Mouse (Mus musculus) hindlimb bud, embryonic 11.5 days (tissue): ENCODE data around the gene Pex26.

Experiments used
- DNase-seq: peaks from one replicate; pipeline ENCODE4 v3.0.0-alpha.2; 2012; ENCODE audit warnings: low read depth, low spot score; ENCODE audit errors: extremely low spot score

Pex26 gene

DNA sequence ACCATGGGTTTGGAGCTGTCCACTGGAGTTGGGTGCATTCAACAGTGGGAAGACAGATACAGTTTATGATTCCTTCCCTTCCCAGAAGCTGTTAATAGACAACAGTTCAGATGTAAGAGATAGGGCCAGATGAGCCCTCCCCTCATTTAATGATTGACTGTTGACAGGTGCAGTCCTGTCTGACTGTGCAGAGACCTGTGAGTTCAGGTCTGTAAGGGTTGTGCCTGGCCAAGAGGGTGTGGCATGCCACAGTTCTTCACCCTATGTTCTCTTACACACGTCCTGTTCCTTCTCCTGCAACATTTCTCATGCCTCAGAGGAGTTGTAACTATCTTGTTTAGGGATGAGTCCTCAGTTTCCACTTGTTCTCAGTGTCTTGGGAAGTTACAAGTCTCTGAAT lies 49.2 kb downstream of the Pex26 start:
- DNase-seq: no peak

DNA sequence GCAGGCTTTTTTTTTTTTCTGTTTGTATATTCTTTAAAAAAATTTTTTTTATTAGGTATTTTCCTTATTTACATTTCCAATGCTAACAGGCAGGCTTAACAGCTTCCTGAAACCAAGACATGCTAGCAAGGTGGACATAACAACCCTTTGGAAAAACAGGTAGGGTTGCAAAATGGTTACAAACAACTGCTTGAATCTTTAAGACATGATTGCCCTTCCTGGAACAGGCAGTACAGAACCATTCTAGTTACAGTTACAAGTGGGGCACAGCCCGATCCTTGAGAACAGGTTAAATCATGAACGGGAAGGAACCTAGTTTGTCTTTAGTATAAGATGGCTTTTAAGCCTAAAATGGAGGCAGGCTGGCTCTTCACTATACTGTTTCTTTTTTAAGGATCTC lies 52.9 kb downstream of the Pex26 start:
- DNase-seq: no peak

DNA sequence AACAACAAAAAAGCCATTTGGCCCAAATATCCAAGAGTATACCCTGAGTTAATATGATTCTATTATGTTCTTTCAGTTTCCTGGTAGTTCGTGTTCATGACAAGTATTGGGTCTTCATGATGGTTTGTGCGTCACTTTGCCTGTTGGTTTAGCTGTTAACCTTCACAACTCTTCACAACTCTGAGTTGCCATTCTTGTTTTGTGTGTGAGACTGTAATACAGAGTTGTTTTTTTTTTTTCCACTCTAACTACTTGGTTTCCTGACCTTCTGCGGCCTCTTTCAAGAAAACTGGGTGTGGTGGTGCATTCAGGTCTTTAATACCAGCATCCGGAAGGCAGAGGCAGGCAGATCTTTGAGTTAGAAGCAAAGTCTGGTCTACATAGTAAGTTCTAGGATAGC lies 54.7 kb downstream of the Pex26 start:
- DNase-seq: no peak

DNA sequence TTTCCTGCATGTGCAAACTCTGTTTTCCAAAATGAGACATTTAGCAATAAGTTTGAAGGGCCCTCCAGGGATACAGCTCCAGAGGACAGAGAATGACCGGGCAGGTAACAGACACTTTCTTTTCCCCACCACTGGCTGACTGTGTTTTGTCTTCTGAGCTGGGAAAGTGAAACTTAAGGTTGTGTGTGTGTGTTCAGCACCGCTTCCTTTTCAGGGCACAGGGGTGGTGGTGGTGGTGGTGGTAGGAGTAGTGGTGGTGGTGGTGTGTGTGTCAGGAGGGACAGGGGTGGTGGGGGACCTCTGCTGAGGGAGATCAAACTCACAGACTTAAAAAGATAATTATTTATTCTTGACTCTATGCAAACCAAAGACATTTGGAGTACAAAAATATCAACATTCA lies 58.3 kb downstream of the Pex26 start:
- no peak for DNase-seq

DNA sequence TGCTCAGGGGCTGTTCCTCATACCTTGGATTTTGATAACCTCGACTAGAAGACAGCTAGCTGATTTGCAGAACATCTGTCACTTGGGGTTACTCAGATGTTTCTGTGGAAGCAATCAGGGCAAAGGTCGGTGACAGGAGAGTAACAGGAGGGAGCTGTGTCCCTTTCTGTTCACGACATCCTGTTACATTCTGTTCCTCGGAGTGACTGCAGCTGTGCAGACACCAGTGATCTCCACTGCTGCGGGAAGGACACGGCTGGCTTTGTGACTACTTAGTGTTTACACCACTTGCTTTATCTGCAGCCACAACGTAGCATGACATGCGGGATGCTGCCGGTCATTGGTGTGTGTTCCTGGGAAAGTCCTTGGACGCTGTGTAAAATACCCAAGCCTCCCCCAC lies 59.7 kb downstream of the Pex26 start:
- DNase-seq: no peak

DNA sequence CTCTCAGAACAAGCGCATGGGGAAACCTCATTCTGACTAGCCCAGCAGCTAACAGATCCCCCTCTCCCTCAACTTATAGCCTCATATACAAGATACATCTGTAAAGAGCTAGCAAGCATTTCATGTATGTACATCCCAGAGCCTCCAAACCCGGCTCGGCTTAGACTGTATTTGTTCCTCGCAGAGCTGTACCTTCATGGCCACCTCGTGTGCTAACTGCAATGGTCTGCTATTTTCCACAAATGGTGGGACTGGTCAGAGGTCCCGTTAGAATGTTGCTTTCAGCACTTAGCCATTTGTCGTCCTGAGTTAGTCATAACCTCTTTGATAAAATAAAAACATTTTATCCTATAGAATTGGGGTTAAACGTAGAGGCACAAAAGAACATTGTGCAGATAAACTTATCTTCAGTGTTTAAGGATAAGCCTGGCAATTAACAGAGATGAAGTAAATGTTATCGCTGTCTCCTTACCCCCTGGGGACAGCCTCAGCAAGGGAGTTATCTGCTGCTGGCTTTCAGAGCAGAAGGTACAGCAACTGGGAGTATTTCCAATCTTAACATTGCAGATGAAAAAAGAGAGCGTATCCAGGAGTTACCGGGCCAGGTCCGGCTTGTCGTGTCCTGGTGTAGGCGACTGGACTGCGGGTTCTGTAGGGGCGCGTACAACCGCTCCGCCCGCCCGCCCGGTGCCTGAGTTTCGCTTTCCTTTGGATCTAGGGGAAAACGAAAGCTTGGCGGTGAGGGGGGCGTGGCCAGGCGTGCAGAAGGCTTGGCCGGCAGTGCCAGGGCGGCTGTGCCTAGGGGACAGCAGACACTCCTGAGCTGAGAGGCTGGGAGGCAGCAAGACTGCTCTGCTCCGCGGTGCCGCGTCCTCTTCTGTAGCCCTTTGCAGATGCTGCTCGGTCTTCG lies 61.9 kb downstream of the Pex26 start, which contains the start of gene Usp18:
Gene Usp18, plus strand, starts transcription at position 780 of the 910 bp plus-strand sequence.
- no peak for DNase-seq

DNA sequence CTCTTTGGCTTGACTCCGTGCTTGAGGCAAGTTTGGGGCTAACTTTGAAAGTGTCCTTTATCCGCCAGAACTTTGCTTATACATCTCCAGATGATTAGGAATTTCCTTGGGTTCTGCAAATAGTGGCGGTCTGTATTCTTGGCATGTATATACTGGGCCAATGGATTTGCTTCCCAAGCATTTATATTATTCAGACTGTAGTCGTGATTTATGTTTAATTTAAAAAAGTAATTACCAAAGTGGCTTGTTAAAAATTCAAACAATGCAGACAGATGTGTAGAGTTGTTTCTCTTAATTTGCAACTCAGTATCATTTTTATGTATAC lies 62.5 kb downstream of the Pex26 start:
- no peak for DNase-seq
